Mouse (Mus musculus) erythroblast, embryonic 14.5 days (primary cell): ENCODE results near the gene Lrrc58. TPM values are rescaled to one million over a fixed set of nuclear protein-coding genes. Genes with fewer than 3 reads are reported as not detected.

Experiments used
- H3K27me3 ChIP-seq: 2 replicates; pipeline ENCODE4 v1.6.1; 2012; ENCODE audit warnings: inconsistent platforms; ENCODE audit not compliant: control insufficient read depth
- H3K36me3 ChIP-seq: 2 replicates; pipeline ENCODE4 v1.6.1; 2012; ENCODE audit warnings: mild to moderate bottlenecking, inconsistent platforms; ENCODE audit not compliant: control insufficient read depth
- H3K4me1 ChIP-seq: 2 replicates; pipeline ENCODE4 v1.6.1; 2012; ENCODE audit warnings: inconsistent platforms; ENCODE audit not compliant: control insufficient read depth
- H3K4me3 ChIP-seq: replicated peaks from 2 replicates; pipeline ENCODE3; 2012; ENCODE audit warnings: moderate library complexity, mild to moderate bottlenecking, inconsistent platforms
- H3K9me3 ChIP-seq: 2 replicates; pipeline ENCODE4 v1.6.1; 2012; ENCODE audit warnings: low read length, inconsistent platforms, mixed read lengths; ENCODE audit not compliant: control insufficient read depth
- GATA1 ChIP-seq: IDR thresholded peaks from 2 replicates; pipeline ENCODE4 v1.6.1; 2012; ENCODE audit warnings: low read length, inconsistent platforms, mixed read lengths
- TAL1 ChIP-seq: IDR thresholded peaks from 3 replicates; pipeline ENCODE4 v1.6.1; 2012; ENCODE audit warnings: low read length, inconsistent platforms, mixed read lengths
- polyA plus RNA-seq: library from polyadenylated mRNA; stranded (reverse); fragments of >175 nt; gene quantifications from 2 replicates; pipeline ENCODE4 v1.2.3, GENCODE M21; 2012

Gene Lrrc58
- polyA plus RNA-seq = 0.03 and 0.06 TPM in 2 replicates

- Histone ChIP-seq H3K4me3 (peak within 1 kb of the TSS; percentile 86), H3K36me3 (no peaks in the 10 kb centered on the region; the same call in 1 of the 2 replicates), H3K27me3 (no peaks in the 10 kb centered on the region), H3K9me3 (no peaks in the 10 kb centered on the region), H3K4me1 (peaks cover 26% of the 10 kb centered on the region)
- TF ChIP-seq TAL1 = no peak
- no peak for TF ChIP-seq GATA1
Measured at GRCm38 (mm10) chr16:37867791-37868505, at the start of gene Lrrc58. Lrrc58 (plus strand) TSS chr16:37868389.

- Histone ChIP-seq H3K9me3 (no peaks in the 10 kb centered on the region), H3K4me3 (no peak overlapping the region), H3K27me3 (no peaks in the 10 kb centered on the region), H3K36me3 (no peaks in the 10 kb centered on the region), H3K4me1 (no peaks in the 10 kb centered on the region)
- no peak for TF ChIP-seq TAL1
- no peak for TF ChIP-seq GATA1
Measured at GRCm38 (mm10) chr16:37823949-37824348, 44.2 kb upstream of the Lrrc58 start.

GRCm38 (mm10) chr16:37824778-37825505 lies 43.2 kb upstream of the Lrrc58 start:
- Histone ChIP-seq H3K9me3 (no peaks in the 10 kb centered on the region), H3K27me3 (no peaks in the 10 kb centered on the region), H3K36me3 (no peaks in the 10 kb centered on the region), H3K4me3 (no peak overlapping the region), H3K4me1 (no peaks in the 10 kb centered on the region)
- TF ChIP-seq GATA1 (no peak), TAL1 (no peak)

DNA sequence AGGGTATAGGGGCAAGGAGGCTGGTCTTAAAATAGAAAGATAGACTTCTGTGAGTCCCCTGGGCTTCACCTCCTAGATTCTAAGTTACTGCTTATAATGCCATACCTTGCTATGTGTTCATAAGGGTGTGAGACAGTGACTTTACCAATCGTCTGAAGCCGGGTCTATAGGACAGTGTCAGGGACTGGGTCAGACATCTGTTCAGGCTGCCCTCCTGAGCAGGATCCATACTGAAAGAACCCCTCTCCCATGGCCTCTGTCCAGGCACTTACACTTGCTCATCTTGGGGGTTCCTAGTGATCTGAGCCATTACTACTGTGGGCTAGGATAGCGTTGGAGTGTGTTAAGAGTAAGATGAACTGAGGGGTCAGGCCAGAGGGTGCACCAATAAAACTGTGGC lies 41.9 kb upstream of the Lrrc58 start:
- no peaks in the 10 kb centered on the region for H3K27me3 ChIP-seq

GRCm38 (mm10) chr16:37831041-37831440 lies 37.1 kb upstream of the Lrrc58 start:
- H3K9me3 ChIP-seq = no peaks in the 10 kb centered on the region
- H3K4me3 ChIP-seq = no peak overlapping the region
- H3K4me1 ChIP-seq = no peaks in the 10 kb centered on the region
- no peak for TF ChIP-seq GATA1
- no peak for TF ChIP-seq TAL1
- no peaks in the 10 kb centered on the region for H3K27me3 ChIP-seq
- H3K36me3 ChIP-seq = no peaks in the 10 kb centered on the region

More for the DNA sequence above, 41.9 kb upstream of the Lrrc58 start:
- no peak overlapping the region for H3K4me3 ChIP-seq
- no peak for TF ChIP-seq TAL1
- H3K9me3 ChIP-seq = no peaks in the 10 kb centered on the region
- no peaks in the 10 kb centered on the region for H3K36me3 ChIP-seq
- H3K4me1 ChIP-seq = no peaks in the 10 kb centered on the region

GRCm38 (mm10) chr16:37837571-37837970 lies 30.6 kb upstream of the Lrrc58 start:
- TF ChIP-seq GATA1 = no peak
- TF ChIP-seq TAL1 = no peak
- no peaks in the 10 kb centered on the region for H3K36me3 ChIP-seq
- H3K4me1 ChIP-seq = no peaks in the 10 kb centered on the region
- H3K9me3 ChIP-seq = no peaks in the 10 kb centered on the region
- H3K4me3 ChIP-seq = no peak overlapping the region
- H3K27me3 ChIP-seq = no peaks in the 10 kb centered on the region

DNA sequence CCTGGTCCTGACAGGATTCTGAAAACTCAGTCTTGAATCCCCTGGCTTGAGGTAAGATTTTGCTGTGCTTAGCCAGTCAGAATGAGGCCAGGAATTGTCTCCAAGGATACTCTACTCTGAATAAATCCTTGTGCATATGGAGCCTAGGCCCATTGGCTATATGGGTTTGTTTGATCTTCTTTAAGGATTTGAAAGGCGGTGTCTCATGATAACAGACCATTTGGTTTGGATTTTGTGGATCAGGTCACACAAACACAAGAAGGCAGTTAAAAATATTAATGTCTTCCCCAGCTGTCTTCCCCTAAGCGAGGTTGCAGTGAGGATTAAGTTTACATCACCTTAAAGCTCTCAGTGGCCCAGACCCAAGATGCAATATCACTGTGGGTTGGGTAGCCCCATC lies 25.8 kb upstream of the Lrrc58 start:
- Histone ChIP-seq H3K36me3 (no peaks in the 10 kb centered on the region), H3K4me3 (no peak overlapping the region), H3K9me3 (no peaks in the 10 kb centered on the region), H3K27me3 (no peaks in the 10 kb centered on the region), H3K4me1 (no peaks in the 10 kb centered on the region)
- TF ChIP-seq TAL1 (no peak), GATA1 (no peak)

DNA sequence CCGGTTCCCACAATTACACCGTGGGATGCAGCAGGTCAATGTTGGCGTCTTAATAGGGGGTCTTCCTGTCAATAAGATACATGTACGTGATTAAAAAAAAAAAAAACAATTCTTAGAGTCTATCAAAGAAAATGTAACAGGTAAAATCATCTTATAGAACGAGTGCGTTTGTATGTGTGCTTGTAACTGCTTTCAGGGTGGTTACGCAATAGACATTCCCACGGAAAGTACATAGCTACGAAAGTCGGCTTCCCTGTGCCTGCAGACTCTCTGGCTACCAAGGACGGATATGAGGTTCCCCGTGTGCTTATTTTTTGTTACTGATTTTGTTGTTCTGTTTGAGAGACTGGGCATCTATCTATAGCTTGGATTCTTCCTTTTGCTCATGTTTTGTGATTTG lies 24.4 kb upstream of the Lrrc58 start:
- Histone ChIP-seq H3K4me3 (no peak overlapping the region), H3K4me1 (no peaks in the 10 kb centered on the region), H3K9me3 (no peaks in the 10 kb centered on the region), H3K27me3 (no peaks in the 10 kb centered on the region), H3K36me3 (no peaks in the 10 kb centered on the region)
- no peak for TF ChIP-seq GATA1
- TF ChIP-seq TAL1 = no peak

- Histone ChIP-seq H3K4me3 (no peak overlapping the region), H3K9me3 (no peaks in the 10 kb centered on the region), H3K36me3 (no peaks in the 10 kb centered on the region), H3K4me1 (no peaks in the 10 kb centered on the region), H3K27me3 (no peaks in the 10 kb centered on the region)
- no peak for TF ChIP-seq TAL1
- no peak for TF ChIP-seq GATA1
Measured at GRCm38 (mm10) chr16:37845202-37845925, 22.8 kb upstream of the Lrrc58 start.
